Mouse (Mus musculus): ENCODE results near the gene Lin7a.

GRCm38 (mm10) chr10:107221726-107222125 is 49.8 kb upstream of the Lin7a start:
- TF ChIP-seq CTCF (IDR thresholded peaks at IDR 0.05; ENCODE audit: control insufficient read depth, insufficient read depth, insufficient read length) (no peak), MAX (IDR thresholded peaks at IDR 0.05) (no peak), CEBPB (IDR thresholded peaks at IDR 0.05; ENCODE audit: low read depth) (no peak)

Measured in C2C12 (cell line).